Mouse (Mus musculus) cerebellum, adult 2 months (tissue): Measurements from ENCODE around the gene Inpp5d.

Experiments
- CTCF ChIP-seq: fragments of 200-500 bp; IDR thresholded peaks from 2 replicates; pipeline ENCODE4 v1.5.1; 2011; ENCODE audit warnings: low read depth, mild to moderate bottlenecking, control low read depth, low read length, moderate library complexity, borderline replicate concordance; ENCODE audit not compliant: insufficient read depth
- POLR2A ChIP-seq: fragments of 200-500 bp; IDR thresholded peaks from 2 replicates; pipeline ENCODE4 v1.6.1; 2011; ENCODE audit warnings: low read length, control low read depth, borderline replicate concordance; ENCODE audit not compliant: insufficient read depth

- TF ChIP-seq CTCF (no peak), POLR2A (no peak)
Observed at GRCm38 (mm10) chr1:87578965-87579364, 41.1 kb upstream of the Inpp5d start.
